ENCODE assay signal across 24 mouse cellular contexts in genomic region chr12:43983548-43983947, GRCm38 (mm10).
"Had no signal": no experiment of that assay in that cellular context is flagged by ENCODE, and none has a peak within 500 bp of the region (broad histone marks: within the 10 kb centered on the region; RNA-seq: fewer than 3 reads in every experiment).

No protein-coding gene starts in this region.

- H3K9ac ChIP-seq: heart, embryonic 12.5 days; hindbrain, embryonic 12.5 days; hindbrain, embryonic 14.5 days; kidney, embryonic 15.5 days; limb, embryonic 15.5 days; liver, embryonic 12.5 days had no signal

- DNase-seq: gastrocnemius, adult 2 months; gastrocnemius, postnatal 10 days; gastrocnemius, postnatal 25 days; heart, adult 18-20 months; heart, postnatal 10 days; heart, postnatal 4 days; kidney, adult 11 months; kidney, adult 2 months; kidney, adult 9 months; kidney, postnatal 10 days; kidney, postnatal 25 days; kidney, postnatal 4 days had no signal

- H3K4me2 ChIP-seq: heart, embryonic 12.5 days; hindbrain, embryonic 12.5 days; hindbrain, embryonic 14.5 days; kidney, embryonic 15.5 days; limb, embryonic 15.5 days; liver, embryonic 12.5 days had no signal

- H3K4me3 ChIP-seq: gastrocnemius, adult 2 months; heart, embryonic 10.5 days; heart, embryonic 12.5 days; hindbrain, embryonic 10.5 days; hindbrain, embryonic 12.5 days; kidney, embryonic 15.5 days; layer of hippocampus, adult 2 months; left cerebral cortex, adult 2 months; limb, embryonic 15.5 days; liver, embryonic 12.5 days had no signal

- H3K27ac ChIP-seq: gastrocnemius, adult 2 months; heart, embryonic 10.5 days; hindbrain, embryonic 10.5 days; hindbrain, embryonic 12.5 days; hindbrain, embryonic 14.5 days; kidney, embryonic 15.5 days; layer of hippocampus, adult 2 months; left cerebral cortex, adult 2 months; limb, embryonic 15.5 days; liver, embryonic 12.5 days had no signal

- H3K27me3 ChIP-seq: heart, embryonic 12.5 days; hindbrain, embryonic 12.5 days; kidney, embryonic 15.5 days; limb, embryonic 15.5 days; liver, embryonic 12.5 days had no signal

- H3K4me1 ChIP-seq: heart, embryonic 10.5 days; heart, embryonic 12.5 days; hindbrain, embryonic 10.5 days; hindbrain, embryonic 12.5 days; kidney, embryonic 15.5 days; liver, embryonic 12.5 days had no signal

- H3K9me3 ChIP-seq: heart, embryonic 10.5 days; hindbrain, embryonic 10.5 days; hindbrain, embryonic 12.5 days; kidney, embryonic 15.5 days; limb, embryonic 15.5 days had no signal

- ATAC-seq: hindbrain, embryonic 16.5 days; intestine, embryonic 16.5 days; liver, embryonic 12.5 days had no signal

- H3K36me3 ChIP-seq: heart, embryonic 10.5 days; heart, embryonic 12.5 days; hindbrain, embryonic 10.5 days; hindbrain, embryonic 12.5 days; kidney, embryonic 15.5 days; limb, embryonic 15.5 days; liver, embryonic 12.5 days had no signal
